Mouse (Mus musculus): Measurements from ENCODE around the gene Pitpnc1.

Gene Pitpnc1

DNA sequence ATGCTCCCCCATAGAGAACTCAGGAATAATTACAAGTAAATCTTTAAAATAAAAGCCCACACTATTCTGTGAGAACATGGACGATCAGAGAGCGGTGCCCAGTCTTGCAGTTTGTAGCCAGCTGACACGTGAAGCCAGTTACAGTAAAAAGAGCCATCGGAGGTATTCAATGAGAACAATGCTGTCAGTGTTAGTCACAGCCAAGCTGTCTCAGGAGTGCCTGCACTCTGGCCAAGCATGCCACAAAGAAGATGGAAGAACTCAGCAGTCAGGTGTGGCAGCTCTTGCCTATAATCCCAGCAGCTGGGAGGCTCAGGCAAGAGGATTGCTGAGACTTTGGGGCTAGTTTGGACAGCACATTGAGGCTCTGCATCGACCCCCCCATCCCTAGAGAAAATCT lies 111.8 kb downstream of the Pitpnc1 start:
- no peak for DNase-seq

DNA sequence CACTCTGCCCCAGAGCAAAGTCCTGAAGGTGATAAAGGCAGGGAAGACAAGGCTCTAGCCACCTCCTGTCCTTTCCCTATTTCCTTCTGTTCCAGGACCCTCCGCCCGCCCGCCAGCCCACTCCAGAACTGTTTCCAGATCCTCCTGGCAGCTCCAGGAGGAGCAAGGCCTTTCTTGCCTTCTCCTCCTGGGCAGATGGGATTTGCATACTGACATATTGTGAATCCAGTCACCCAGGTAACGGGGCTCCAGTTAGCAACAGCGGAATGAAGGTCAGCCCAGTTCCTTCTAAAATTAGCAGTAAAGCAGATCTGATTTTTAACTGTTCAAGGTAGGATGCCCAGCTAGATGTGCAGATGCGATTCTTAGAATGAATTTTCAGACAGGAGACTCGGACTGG lies 114.3 kb downstream of the Pitpnc1 start:
- DNase-seq = no peak

- DNase-seq = no peak
Measured at GRCm38 (mm10) chr11:107355526-107355925, 115.0 kb downstream of the Pitpnc1 start.

DNA sequence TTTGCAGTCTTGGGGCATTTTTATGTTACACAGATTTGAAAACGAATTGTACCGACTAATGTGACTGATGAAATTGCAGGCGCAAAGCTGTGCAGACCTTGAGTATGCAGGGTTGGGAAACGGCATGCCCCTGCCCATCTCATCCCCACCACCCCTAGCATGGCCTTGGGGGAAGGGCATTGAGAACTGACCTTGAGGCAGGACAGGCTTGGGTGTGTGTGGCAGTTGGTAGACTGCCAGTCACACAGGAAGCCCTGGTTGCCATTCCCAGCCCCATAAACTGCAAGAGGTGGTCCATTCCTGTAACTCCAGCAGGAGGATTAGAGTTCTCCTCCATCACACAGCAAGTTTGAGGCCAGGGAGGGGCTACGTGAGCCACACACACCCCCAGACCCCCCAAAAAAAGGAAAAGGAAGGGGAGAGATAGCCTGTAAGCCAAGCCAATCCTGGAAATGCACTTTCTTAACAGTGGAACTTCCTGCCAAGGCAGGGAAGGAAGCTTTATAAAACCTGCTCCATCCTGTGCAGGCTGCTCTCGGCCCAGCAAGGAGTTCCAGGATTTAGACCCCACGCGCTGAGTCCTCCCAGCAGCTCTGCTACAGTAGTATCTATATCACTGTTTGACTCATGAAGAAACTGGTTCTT lies 115.9 kb downstream of the Pitpnc1 start:
- no peak for DNase-seq

GRCm38 (mm10) chr11:107352596-107352995 lies 117.9 kb downstream of the Pitpnc1 start:
- no peak for DNase-seq

DNA sequence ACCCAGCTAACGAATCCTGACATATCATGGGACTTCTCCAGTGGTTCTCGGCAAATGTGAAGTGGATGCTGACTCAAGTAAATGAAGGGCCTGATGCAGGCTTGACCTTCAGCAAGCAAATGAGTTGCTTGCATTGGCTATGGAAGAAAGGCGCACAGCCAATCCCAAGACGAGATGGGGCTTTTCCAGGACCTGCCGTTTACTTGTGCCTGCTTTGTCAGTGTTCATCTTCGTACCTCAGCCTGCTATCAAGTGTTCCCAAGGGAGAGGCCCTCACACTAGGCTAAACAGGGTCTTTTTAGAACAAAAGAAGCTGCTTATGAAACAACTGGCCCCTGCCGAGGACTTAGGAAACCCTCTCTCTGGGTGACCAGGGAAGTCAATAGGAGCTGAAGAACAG lies 120.7 kb downstream of the Pitpnc1 start:
- DNase-seq = no peak

GRCm38 (mm10) chr11:107343031-107343430 lies 127.5 kb downstream of the Pitpnc1 start:
- DNase-seq = no peak

DNA sequence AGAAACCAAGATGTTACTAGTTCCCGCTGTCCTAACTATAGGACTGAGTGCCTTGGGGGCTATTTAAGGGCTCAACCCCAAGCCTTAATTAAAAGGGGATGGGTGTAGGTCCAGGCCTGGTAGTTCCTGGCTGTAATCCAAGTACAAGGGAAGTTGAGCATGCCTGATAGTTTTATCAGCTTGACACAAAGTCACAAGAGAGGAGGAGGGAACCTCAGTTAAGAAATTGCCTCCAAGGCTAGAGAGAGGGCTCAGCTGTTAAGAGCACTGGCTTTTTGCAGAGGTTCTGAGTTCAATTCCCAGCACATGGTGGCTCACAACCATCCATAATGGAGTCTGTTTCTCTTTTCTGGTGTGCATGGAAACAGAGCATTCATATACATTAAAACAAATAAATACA lies 128.1 kb downstream of the Pitpnc1 start:
- no peak for DNase-seq

GRCm38 (mm10) chr11:107341293-107341692 lies 129.2 kb downstream of the Pitpnc1 start:
- no peak for DNase-seq

DNA sequence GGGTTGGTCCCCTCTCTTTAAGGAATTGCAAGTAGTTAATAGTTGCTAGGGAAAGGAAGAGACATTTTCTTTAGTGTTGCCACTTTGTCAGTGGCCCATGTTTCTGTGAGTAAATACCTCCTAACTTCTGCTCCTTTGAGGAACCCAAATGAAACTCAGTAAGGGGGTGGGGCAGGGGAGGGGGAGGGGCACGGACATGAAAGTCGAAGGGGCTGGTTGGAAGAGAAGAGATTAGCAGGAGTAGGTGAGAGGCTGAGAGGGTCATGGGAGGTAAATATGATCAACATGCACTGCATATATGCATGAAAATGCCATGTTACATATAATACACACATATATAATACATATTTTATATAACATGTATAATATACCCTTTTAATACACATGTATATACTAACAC lies 129.7 kb downstream of the Pitpnc1 start:
- no peak for DNase-seq

- no peak for DNase-seq
Measured at GRCm38 (mm10) chr11:107339224-107339805, 131.2 kb downstream of the Pitpnc1 start.

- no peak for DNase-seq
Measured at GRCm38 (mm10) chr11:107337391-107338148, 132.9 kb downstream of the Pitpnc1 start.

DNA sequence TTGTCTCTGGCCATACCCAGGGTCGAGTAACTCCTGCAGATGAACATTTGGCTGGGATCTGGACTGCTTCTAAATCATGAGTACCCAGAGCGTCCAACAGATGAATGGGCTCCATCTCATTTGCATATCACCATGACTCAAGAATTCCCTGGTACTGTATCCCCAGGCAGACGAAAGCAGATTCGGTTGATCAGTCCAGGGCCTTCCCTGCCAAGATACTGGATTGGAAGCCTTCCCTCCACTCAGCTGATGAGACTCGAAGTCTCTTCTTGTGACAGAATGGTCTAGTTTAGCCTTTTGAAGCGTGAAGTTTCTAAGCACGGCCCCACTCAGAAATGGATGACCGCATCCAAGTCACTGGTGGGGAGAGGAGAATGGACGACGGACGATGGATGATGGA lies 134.7 kb downstream of the Pitpnc1 start:
- no peak for DNase-seq

GRCm38 (mm10) chr11:107334849-107335484 lies 135.5 kb downstream of the Pitpnc1 start:
- DNase-seq = no peak

- DNase-seq = no peak
Measured at GRCm38 (mm10) chr11:107332905-107333304, 137.6 kb downstream of the Pitpnc1 start.

DNA sequence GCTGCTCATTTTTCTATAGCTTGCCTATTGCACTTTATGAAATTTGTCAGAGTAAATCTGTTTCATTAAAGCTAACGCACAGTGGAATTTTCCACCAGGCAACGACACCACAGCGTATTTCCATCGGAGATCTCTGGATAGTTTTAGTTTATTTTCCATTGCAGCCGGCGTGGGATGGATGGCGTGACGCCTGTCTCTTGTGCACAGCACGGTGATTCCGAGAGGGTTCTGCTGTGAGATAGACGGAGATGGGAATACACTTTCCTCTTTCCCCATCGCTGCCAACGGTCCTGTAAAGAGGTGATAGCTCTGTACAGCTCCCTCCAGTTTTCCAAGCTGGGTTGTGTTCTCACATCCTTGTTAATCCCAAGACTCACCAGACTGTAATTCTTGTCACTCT lies 138.2 kb downstream of the Pitpnc1 start:
- DNase-seq = no peak

GRCm38 (mm10) chr11:107331425-107331824 lies 139.1 kb downstream of the Pitpnc1 start:
- DNase-seq = no peak

DNA sequence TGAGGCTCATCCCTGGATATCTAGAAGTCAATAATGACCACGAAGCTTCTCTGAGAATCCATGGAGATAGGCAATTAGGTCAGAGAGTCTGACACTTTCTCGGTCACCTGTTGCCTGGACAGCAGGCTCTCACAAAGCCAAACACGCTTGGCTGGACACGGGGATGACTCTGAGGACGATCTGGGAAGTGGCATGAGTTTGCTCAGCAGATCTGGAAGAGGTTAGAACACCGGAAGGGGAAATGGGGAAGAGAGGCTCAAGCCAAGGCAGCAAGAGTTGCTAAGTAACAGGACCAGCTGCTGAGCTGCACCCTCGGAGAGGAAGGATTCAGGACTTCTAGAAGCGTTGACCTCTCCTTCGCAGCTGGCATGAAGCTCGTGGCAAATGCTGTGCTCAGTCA lies 143.2 kb downstream of the Pitpnc1 start:
- DNase-seq = no peak

GRCm38 (mm10) chr11:107325739-107326725 lies 144.5 kb downstream of the Pitpnc1 start:
- DNase-seq = no peak

DNA sequence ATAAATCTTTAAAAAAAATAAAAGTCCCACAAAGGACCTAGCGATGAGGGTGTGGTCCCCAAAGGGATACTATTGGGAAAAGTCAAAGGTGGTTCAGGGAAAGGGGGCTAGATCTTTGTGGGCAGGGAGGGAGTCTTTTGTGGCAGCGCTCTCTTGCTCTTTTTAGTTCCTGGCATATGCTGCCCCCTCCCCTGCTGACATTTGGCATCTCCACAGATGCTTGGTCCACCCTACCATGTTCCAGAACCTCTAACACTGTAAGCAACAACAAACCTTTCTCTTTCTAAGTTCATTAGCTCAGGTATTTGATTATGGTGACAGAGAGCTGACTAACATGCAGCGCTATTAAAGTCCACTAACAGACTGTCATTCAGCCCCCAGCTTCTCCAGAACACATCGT lies 145.3 kb downstream of the Pitpnc1 start:
- DNase-seq = no peak

DNA sequence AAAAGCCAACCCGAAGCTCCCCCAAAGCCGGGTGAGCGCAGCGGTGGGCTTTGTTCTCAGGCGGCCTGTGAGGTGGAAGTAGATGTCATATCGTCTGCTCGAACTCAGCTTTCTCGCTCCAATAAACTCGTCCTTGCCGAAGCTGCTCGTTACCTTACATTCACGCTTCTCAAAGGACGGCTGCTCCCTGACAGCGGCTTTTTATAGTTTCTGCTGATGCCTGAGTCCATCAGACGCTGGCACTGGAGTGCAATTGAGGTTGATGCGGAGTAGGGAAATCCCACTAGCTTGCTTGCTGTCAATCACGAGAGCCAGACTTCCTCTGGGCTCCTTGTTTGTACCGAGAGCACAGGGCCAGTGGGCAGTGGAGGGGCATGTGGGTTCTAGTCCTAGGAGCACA lies 147.3 kb downstream of the Pitpnc1 start:
- DNase-seq = no peak

DNA sequence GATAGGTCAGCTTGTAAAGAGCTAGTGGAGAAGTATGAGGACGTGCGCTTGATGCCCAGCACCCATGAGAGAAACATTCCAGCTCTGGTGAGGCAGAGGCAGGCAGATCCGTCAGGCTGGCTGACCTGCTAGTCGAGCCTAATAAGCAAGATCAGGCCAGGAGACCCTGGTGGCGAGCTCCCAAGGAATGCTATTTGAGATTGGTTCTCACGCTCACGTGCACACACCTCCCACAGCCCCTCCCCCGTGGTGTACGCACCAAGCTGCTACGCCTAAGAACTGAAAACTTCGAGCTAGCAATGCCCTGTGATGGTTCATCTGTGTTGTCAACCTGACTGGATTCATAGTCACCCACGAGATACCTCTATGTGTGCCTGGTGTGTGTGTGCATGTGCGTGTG lies 148.3 kb downstream of the Pitpnc1 start:
- no peak for DNase-seq

- DNase-seq = no peak
Measured at GRCm38 (mm10) chr11:107321819-107322218, 148.7 kb downstream of the Pitpnc1 start.

Data from right cerebral cortex, postnatal 4 days (tissue).